Comparison of ENCODE assay signal across 10 mouse cellular contexts in genomic region chr2:154648086-154648485, GRCm38 (mm10). TPM values are rescaled to one million over a fixed set of nuclear protein-coding genes. Genes with fewer than 3 reads are reported as not detected.
DNase-seq lines count a peak whose midpoint lies in the region; ATAC-seq and TF ChIP-seq lines count a peak whose summit lies in the region.
"Had no signal": no experiment of that assay in that cellular context is flagged by ENCODE, and none has a peak within 500 bp of the region (broad histone marks: within the 10 kb centered on the region; RNA-seq: fewer than 3 reads in every experiment).

No protein-coding gene starts in this region.

- H3K36me3 ChIP-seq in intestine, postnatal 0 days (ENCODE audit: control insufficient read depth, insufficient read depth): peaks cover 10% of the 10 kb centered on the region; the same call in 1 of the 2 replicates
- H3K36me3 ChIP-seq in intestine, embryonic 15.5 days: no peaks in the 10 kb centered on the region; the same call in 1 of the 2 replicates
- H3K36me3 ChIP-seq in E14TG2a.4 (ENCODE audit: insufficient read depth, low read length): peaks cover 17% of the 10 kb centered on the region

- no peak overlapping the region for H3K27ac ChIP-seq in intestine, postnatal 0 days (ENCODE audit: low read depth, low read length)
- no peak overlapping the region for H3K27ac ChIP-seq in intestine, embryonic 15.5 days
- H3K27ac ChIP-seq: macrophage had no signal

- WGBS in intestine, postnatal 0 days: 21% methylated on average over 3 of the region's 3 CpGs
- 20% methylated on average over 3 of the region's 3 CpGs for WGBS in intestine, embryonic 15.5 days

- no peak overlapping the region for H3K4me3 ChIP-seq in intestine, postnatal 0 days (ENCODE audit: low read depth, low read length)
- no peak overlapping the region for H3K4me3 ChIP-seq in intestine, embryonic 15.5 days (replicated peaks)
- H3K4me3 ChIP-seq in E14TG2a.4 (replicated peaks; ENCODE audit: low read length): 0 out of 2 replicates have a peak overlapping the region, but pooled peaks have one; percentile 4

- TF ChIP-seq CTCF in intestine, postnatal 0 days (IDR thresholded peaks at IDR 0.05; ENCODE audit: low read depth): peak; percentile 80
- TF ChIP-seq CTCF in E14TG2a.4 (conservative IDR thresholded peaks at IDR 0.05; ENCODE audit: low read length): peak; percentile 32; the same call in 1 of the 2 replicates

- no peak overlapping the region for H3K4me2 ChIP-seq in intestine, postnatal 0 days (replicated peaks; ENCODE audit: low read depth)
- H3K4me2 ChIP-seq in intestine, embryonic 15.5 days (replicated peaks): no peak overlapping the region

- no peaks in the 10 kb centered on the region for H3K9me3 ChIP-seq in intestine, postnatal 0 days (ENCODE audit: control insufficient read depth)
- H3K9me3 ChIP-seq in intestine, embryonic 15.5 days: no peaks in the 10 kb centered on the region
- no peaks in the 10 kb centered on the region for H3K9me3 ChIP-seq in E14TG2a.4 (ENCODE audit: low read length)

- no peaks in the 10 kb centered on the region for H3K4me1 ChIP-seq in intestine, postnatal 0 days (replicated peaks; ENCODE audit: control insufficient read depth, insufficient read depth, low read length)
- no peaks in the 10 kb centered on the region for H3K4me1 ChIP-seq in intestine, embryonic 15.5 days (replicated peaks)
- H3K4me1 ChIP-seq in E14TG2a.4 (replicated peaks; ENCODE audit: low read depth, low read length): peaks cover 60% of the 10 kb centered on the region

- DNase-seq in adrenal gland, postnatal 10 days: peak; percentile 68
- peak; percentile 70 for DNase-seq in kidney, postnatal 10 days
- DNase-seq in thymus, postnatal 25 days: peak; percentile 35
- DNase-seq in urinary bladder, adult 2 months (ENCODE audit: low spot score): no peak
- DNase-seq in cerebellum, adult 8-10 months: no peak

- H3K27me3 ChIP-seq in intestine, postnatal 0 days (replicated peaks; ENCODE audit: control insufficient read depth, insufficient read depth, low read length): no peaks in the 10 kb centered on the region
- no peaks in the 10 kb centered on the region for H3K27me3 ChIP-seq in intestine, embryonic 15.5 days (replicated peaks)
- H3K27me3 ChIP-seq in E14TG2a.4 (ENCODE audit: insufficient read depth, low read length): no peaks in the 10 kb centered on the region

- no peak for ATAC-seq in intestine, postnatal 0 days
- no peak for ATAC-seq in intestine, embryonic 15.5 days

- H3K9ac ChIP-seq in intestine, postnatal 0 days (ENCODE audit: low read depth, low read length): no peak overlapping the region
- H3K9ac ChIP-seq in intestine, embryonic 15.5 days: no peak overlapping the region

RNA-seq across cellular contexts. Expression of gene Chmp4b, which starts 3.4 kb away (rescaled TPM):
- 60.8 and 62.4 TPM in 2 replicates for polyA plus RNA-seq in intestine, postnatal 0 days (2015; fragmentation: Nextera tagmentation; extraction: Ambion mirVana)
- polyA plus RNA-seq in intestine, embryonic 15.5 days (2015; fragmentation: Nextera tagmentation; extraction: Ambion mirVana): 36.3 and 36.4 TPM in 2 replicates
- total RNA-seq in adrenal gland, postnatal 10 days (2021): 100 to 1,000 TPM; 174 to 180 TPM
- 260 and 272 TPM in 2 replicates for polyA plus RNA-seq in urinary bladder, adult 2 months (2012; rRNA removed)

RNA-seq across cellular contexts. Expression of gene 4930519P11Rik, which starts 34.8 kb away (rescaled TPM):
- 0.26 TPM in 1 of 2 replicates, not detected in the other for polyA plus RNA-seq in intestine, postnatal 0 days (2015; fragmentation: Nextera tagmentation; extraction: Ambion mirVana)
- not detected in 2 replicates for polyA plus RNA-seq in intestine, embryonic 15.5 days (2015; fragmentation: Nextera tagmentation; extraction: Ambion mirVana)
- total RNA-seq in adrenal gland, postnatal 10 days (2021): not detected
- 0.43 and 0.49 TPM in 2 replicates for polyA plus RNA-seq in urinary bladder, adult 2 months (2012; rRNA removed)
- polyA plus RNA-seq: embryonic facial prominence, embryonic 14.5 days; macrophage had no signal

RNA-seq across cellular contexts. Expression of gene Zfp341, which starts 35.0 kb away (rescaled TPM):
- polyA plus RNA-seq in intestine, postnatal 0 days (2015; fragmentation: Nextera tagmentation; extraction: Ambion mirVana): 0.17 and 0.44 TPM in 2 replicates
- polyA plus RNA-seq in intestine, embryonic 15.5 days (2015; fragmentation: Nextera tagmentation; extraction: Ambion mirVana): 0.69 and 1.0 TPM in 2 replicates
- total RNA-seq in adrenal gland, postnatal 10 days (2021): 1 to 10 TPM; 2.5 to 2.7 TPM
- polyA plus RNA-seq in urinary bladder, adult 2 months (2012; rRNA removed): 3.6 and 3.7 TPM in 2 replicates

RNA-seq across cellular contexts. Expression of gene Pxmp4, which starts 44.6 kb away (rescaled TPM):
- polyA plus RNA-seq in intestine, postnatal 0 days (2015; fragmentation: Nextera tagmentation; extraction: Ambion mirVana): 62.5 and 66.6 TPM in 2 replicates
- 28.0 and 32.9 TPM in 2 replicates for polyA plus RNA-seq in intestine, embryonic 15.5 days (2015; fragmentation: Nextera tagmentation; extraction: Ambion mirVana)
- total RNA-seq in adrenal gland, postnatal 10 days (2021): 10 to 100 TPM; 45.5 to 53.0 TPM
- 34.3 and 37.0 TPM in 2 replicates for polyA plus RNA-seq in urinary bladder, adult 2 months (2012; rRNA removed)

Comparison
In these comparisons a context has a peak if more than half of its experiments do, and no peak if none do; other contexts are left out.
1. DNase-seq: peak in adrenal gland, postnatal 10 days (single experiment), kidney, postnatal 10 days (single experiment) and thymus, postnatal 25 days (single experiment); none in urinary bladder, adult 2 months (single experiment) and cerebellum, adult 8-10 months (single experiment).